Mouse (Mus musculus): ENCODE results near the gene Pom121. TPM values are rescaled to one million over a fixed set of nuclear protein-coding genes. Genes with fewer than 3 reads are reported as not detected.
A peak's percentile ranks its signal among the peaks of the same experiment; 100 is the strongest.
"Not testable (repeated sequence)": the region's sequence is repeated elsewhere in the genome, so short reads cannot be mapped to it uniquely, and the experiment has no call there.

Gene Pom121
- polyA plus RNA-seq, 1 experiment from 2014 or later: 11.8 TPM

GRCm38 (mm10) chr5:135376341-135376740 is 18.0 kb downstream of the Pom121 start:
- Histone ChIP-seq H3K4me1 (ENCODE audit: control insufficient read depth, insufficient read depth, low read length) (no peaks in the 10 kb centered on the region), H3K27ac (ENCODE audit: low read depth, low read length) (no peak overlapping the region), H3K9me3 (replicated peaks; ENCODE audit: control insufficient read depth, low read length) (no peaks in the 10 kb centered on the region; the same call in 1 of the 2 replicates), H3K36me3 (ENCODE audit: control insufficient read depth, insufficient read depth, low read length) (peaks cover 65% of the 10 kb centered on the region), H3K9ac (ENCODE audit: low read depth, low read length) (no peak overlapping the region), H3K4me3 (ENCODE audit: low read depth, low read length) (no peak overlapping the region), H3K27me3 (ENCODE audit: control insufficient read depth, insufficient read depth, low read length) (no peaks in the 10 kb centered on the region), H3K4me2 (no peak overlapping the region)
- ATAC-seq (replicated peaks; ENCODE audit: insufficient number of reproducible peaks, low FRiP score, low TSS enrichment): no peak
- 82% methylated on average over 2 of the region's 2 CpGs for WGBS (ENCODE audit: insufficient replicate concordance)

- Histone ChIP-seq H3K36me3 (ENCODE audit: control insufficient read depth, insufficient read depth, low read length) (peaks cover 54% of the 10 kb centered on the region), H3K27ac (ENCODE audit: low read depth, low read length) (no peak overlapping the region), H3K4me3 (ENCODE audit: low read depth, low read length) (no peak overlapping the region), H3K9me3 (replicated peaks; ENCODE audit: control insufficient read depth, low read length) (no peaks in the 10 kb centered on the region; the same call in 1 of the 2 replicates), H3K9ac (ENCODE audit: low read depth, low read length) (no peak overlapping the region), H3K4me1 (ENCODE audit: control insufficient read depth, insufficient read depth, low read length) (peaks cover 5% of the 10 kb centered on the region), H3K27me3 (ENCODE audit: control insufficient read depth, insufficient read depth, low read length) (no peaks in the 10 kb centered on the region), H3K4me2 (no peak overlapping the region)
- 86% methylated on average over 8 of the region's 8 CpGs for WGBS (ENCODE audit: insufficient replicate concordance)
- ATAC-seq (replicated peaks; ENCODE audit: insufficient number of reproducible peaks, low FRiP score, low TSS enrichment): no peak
Observed at GRCm38 (mm10) chr5:135375167-135375566, 19.2 kb downstream of the Pom121 start.

DNA sequence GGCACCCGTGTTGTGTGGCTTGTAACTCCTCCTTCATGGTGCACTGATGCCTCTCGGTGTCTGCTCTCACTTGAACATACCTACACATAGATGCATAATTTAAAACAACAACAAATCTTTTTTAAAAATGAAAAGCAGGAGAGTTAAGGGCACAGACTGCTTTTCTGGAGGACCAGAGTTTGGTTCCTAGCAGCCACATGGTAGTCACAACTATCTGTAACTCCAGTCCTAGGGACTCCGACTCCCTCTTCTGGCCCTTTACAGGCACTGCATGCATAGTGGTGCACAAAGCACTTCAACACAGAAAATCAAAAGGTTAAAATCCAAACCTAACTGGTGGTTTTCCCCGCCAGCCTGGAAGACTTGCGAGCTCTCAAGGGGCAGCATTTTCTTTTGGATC is 20.7 kb downstream of the Pom121 start:
- no peak for ATAC-seq (replicated peaks; ENCODE audit: insufficient number of reproducible peaks, low FRiP score, low TSS enrichment)
- no peak overlapping the region for H3K27ac ChIP-seq (ENCODE audit: low read depth, low read length)
- peaks cover 5% of the 10 kb centered on the region for H3K4me1 ChIP-seq (ENCODE audit: control insufficient read depth, insufficient read depth, low read length)
- peaks cover 45% of the 10 kb centered on the region for H3K36me3 ChIP-seq (ENCODE audit: control insufficient read depth, insufficient read depth, low read length)
- no peaks in the 10 kb centered on the region for H3K27me3 ChIP-seq (ENCODE audit: control insufficient read depth, insufficient read depth, low read length)
- no peaks in the 10 kb centered on the region; the same call in 1 of the 2 replicates for H3K9me3 ChIP-seq (replicated peaks; ENCODE audit: control insufficient read depth, low read length)
- H3K9ac ChIP-seq (ENCODE audit: low read depth, low read length): no peak overlapping the region
- no peak overlapping the region for H3K4me3 ChIP-seq (ENCODE audit: low read depth, low read length)
- 88% methylated on average over 5 of the region's 5 CpGs for WGBS (ENCODE audit: insufficient replicate concordance)
- no peak overlapping the region for H3K4me2 ChIP-seq

- Histone ChIP-seq H3K27ac (ENCODE audit: low read depth, low read length) (no peak overlapping the region), H3K9ac (ENCODE audit: low read depth, low read length) (no peak overlapping the region), H3K4me2 (no peak overlapping the region), H3K4me3 (ENCODE audit: low read depth, low read length) (no peak overlapping the region), H3K9me3 (replicated peaks; ENCODE audit: control insufficient read depth, low read length) (no peaks in the 10 kb centered on the region; the same call in 1 of the 2 replicates), H3K36me3 (ENCODE audit: control insufficient read depth, insufficient read depth, low read length) (peaks cover 35% of the 10 kb centered on the region), H3K4me1 (ENCODE audit: control insufficient read depth, insufficient read depth, low read length) (peaks cover 5% of the 10 kb centered on the region), H3K27me3 (ENCODE audit: control insufficient read depth, insufficient read depth, low read length) (no peaks in the 10 kb centered on the region)
- no peak for ATAC-seq (replicated peaks; ENCODE audit: insufficient number of reproducible peaks, low FRiP score, low TSS enrichment)
- WGBS (ENCODE audit: insufficient replicate concordance): 91% methylated on average over 13 of the region's 13 CpGs
Observed at GRCm38 (mm10) chr5:135371195-135371594, 23.2 kb downstream of the Pom121 start.

GRCm38 (mm10) chr5:135369787-135370654 is 24.3 kb downstream of the Pom121 start, which contains the start of gene Nsun5:
Nsun5 (plus strand) TSS chr5:135369953.
- H3K4me1 ChIP-seq (ENCODE audit: control insufficient read depth, insufficient read depth, low read length): peaks cover 5% of the 10 kb centered on the region
- H3K27me3 ChIP-seq (ENCODE audit: control insufficient read depth, insufficient read depth, low read length): peaks cover 3% of the 10 kb centered on the region; the same call in 1 of the 2 replicates
- peak within 1 kb of the TSS; percentile 83 for H3K9ac ChIP-seq (ENCODE audit: low read depth, low read length)
- no peaks in the 10 kb centered on the region; the same call in 1 of the 2 replicates for H3K9me3 ChIP-seq (replicated peaks; ENCODE audit: control insufficient read depth, low read length)
- H3K4me2 ChIP-seq: peak within 1 kb of the TSS; percentile 97
- peak; percentile 64; the same call in 1 of the 2 replicates for ATAC-seq (replicated peaks; ENCODE audit: insufficient number of reproducible peaks, low FRiP score, low TSS enrichment)
- under 1% methylated on average over 64 of the region's 64 CpGs for WGBS (ENCODE audit: insufficient replicate concordance)
- H3K27ac ChIP-seq (ENCODE audit: low read depth, low read length): peak within 1 kb of the TSS; percentile 47
- H3K4me3 ChIP-seq (ENCODE audit: low read depth, low read length): peak within 1 kb of the TSS; percentile 85
- H3K36me3 ChIP-seq (ENCODE audit: control insufficient read depth, insufficient read depth, low read length): peaks cover 26% of the 10 kb centered on the region

DNA sequence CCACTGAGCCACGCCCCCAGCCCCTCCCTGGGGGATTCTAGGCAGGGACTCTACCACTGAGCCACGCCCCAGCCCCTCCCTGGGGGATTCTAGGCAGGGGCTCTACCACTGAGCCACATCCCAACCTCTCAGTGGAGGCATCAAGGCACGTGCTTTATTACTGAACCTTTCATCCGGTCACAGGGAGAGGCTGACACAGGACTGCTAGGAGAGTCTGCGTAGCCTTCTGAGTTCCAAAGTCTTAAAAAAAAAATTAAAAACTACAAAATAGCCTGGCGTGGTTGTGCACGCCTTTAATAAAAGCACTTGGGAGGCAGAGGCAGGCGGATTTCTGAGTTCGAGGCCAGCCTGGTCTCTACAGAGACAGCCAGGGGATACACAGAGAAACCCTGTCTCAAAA is 25.1 kb downstream of the Pom121 start:
- not testable (repeated sequence) for ATAC-seq (replicated peaks; ENCODE audit: insufficient number of reproducible peaks, low FRiP score, low TSS enrichment); H3K4me1 ChIP-seq (ENCODE audit: control insufficient read depth, insufficient read depth, low read length); H3K27me3 ChIP-seq (ENCODE audit: control insufficient read depth, insufficient read depth, low read length); H3K9me3 ChIP-seq (replicated peaks; ENCODE audit: control insufficient read depth, low read length)
- Histone ChIP-seq H3K4me3 (ENCODE audit: low read depth, low read length) (peak overlapping the region; percentile 85), H3K9ac (ENCODE audit: low read depth, low read length) (peak overlapping the region; percentile 83; the same call in 1 of the 2 replicates), H3K27ac (ENCODE audit: low read depth, low read length) (peak overlapping the region; percentile 47), H3K36me3 (ENCODE audit: control insufficient read depth, insufficient read depth, low read length) (peaks cover 20% of the 10 kb centered on the region), H3K4me2 (peak overlapping the region; percentile 97)
- 54% methylated on average over 9 of the region's 9 CpGs for WGBS (ENCODE audit: insufficient replicate concordance)

- Histone ChIP-seq H3K4me3 (ENCODE audit: low read depth, low read length) (no peak overlapping the region), H3K4me2 (no peak overlapping the region), H3K4me1 (ENCODE audit: control insufficient read depth, insufficient read depth, low read length) (peaks cover 5% of the 10 kb centered on the region), H3K27me3 (ENCODE audit: control insufficient read depth, insufficient read depth, low read length) (peaks cover 4% of the 10 kb centered on the region; the same call in 1 of the 2 replicates), H3K9ac (ENCODE audit: low read depth, low read length) (no peak overlapping the region), H3K36me3 (ENCODE audit: control insufficient read depth, insufficient read depth, low read length) (peaks cover 13% of the 10 kb centered on the region), H3K27ac (ENCODE audit: low read depth, low read length) (no peak overlapping the region), H3K9me3 (replicated peaks; ENCODE audit: control insufficient read depth, low read length) (no peaks in the 10 kb centered on the region; the same call in 1 of the 2 replicates)
- no peak for ATAC-seq (replicated peaks; ENCODE audit: insufficient number of reproducible peaks, low FRiP score, low TSS enrichment)
- WGBS (ENCODE audit: insufficient replicate concordance): 76% methylated on average over 6 of the region's 6 CpGs
Observed at GRCm38 (mm10) chr5:135368312-135368711, 26.0 kb downstream of the Pom121 start.

DNA sequence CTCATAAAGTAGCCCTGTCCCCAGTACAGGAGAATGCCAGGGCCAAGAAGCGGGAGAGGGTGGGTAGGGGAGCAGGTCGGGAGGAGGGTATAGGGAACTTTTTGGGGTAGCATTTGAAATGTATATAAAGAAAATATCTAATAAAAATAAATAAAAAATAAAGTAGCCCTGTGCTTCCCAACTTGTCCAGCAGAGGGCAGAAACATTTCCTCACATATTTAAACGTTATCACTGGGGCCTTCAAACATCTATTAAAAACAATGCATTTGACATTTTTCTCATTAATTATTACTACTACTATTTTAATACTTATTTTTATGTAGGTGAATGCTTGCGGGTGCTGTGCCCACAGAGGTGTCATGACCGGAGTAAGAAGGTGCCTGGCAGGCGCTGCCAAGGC is 26.5 kb downstream of the Pom121 start:
- Histone ChIP-seq H3K9me3 (replicated peaks; ENCODE audit: control insufficient read depth, low read length) (no peaks in the 10 kb centered on the region), H3K27me3 (ENCODE audit: control insufficient read depth, insufficient read depth, low read length) (peaks cover 4% of the 10 kb centered on the region; the same call in 1 of the 2 replicates), H3K27ac (ENCODE audit: low read depth, low read length) (no peak overlapping the region), H3K4me3 (ENCODE audit: low read depth, low read length) (no peak overlapping the region), H3K4me2 (no peak overlapping the region), H3K4me1 (ENCODE audit: control insufficient read depth, insufficient read depth, low read length) (peaks cover 5% of the 10 kb centered on the region), H3K9ac (ENCODE audit: low read depth, low read length) (no peak overlapping the region), H3K36me3 (ENCODE audit: control insufficient read depth, insufficient read depth, low read length) (peaks cover 9% of the 10 kb centered on the region; the same call in 1 of the 2 replicates)
- no peak for ATAC-seq (replicated peaks; ENCODE audit: insufficient number of reproducible peaks, low FRiP score, low TSS enrichment)
- WGBS (ENCODE audit: insufficient replicate concordance): 52% methylated on average over 6 of the region's 6 CpGs

Data from heart, embryonic 11.5 days (tissue).